Mouse (Mus musculus) liver, postnatal 0 days (tissue): ENCODE data around the gene Lama2. TPM values are rescaled to one million over a fixed set of nuclear protein-coding genes. Genes with fewer than 3 reads are reported as not detected.

Experiments
- ATAC-seq: fragments of 200-750 bp; cut with Nextera tagmentation; 2 replicates; pipeline ENCODE4 v1.8.0; 2017; ENCODE audit warnings: mild to moderate bottlenecking, moderate library complexity
- DNase-seq: peaks from one replicate; pipeline ENCODE4 v3.0.0-alpha.2; 2016
- H3K27ac ChIP-seq: fragments of 300-500 bp; sonication (generic); 2 replicates; pipeline ENCODE4 v1.5.1; 2014; ENCODE audit warnings: antibody characterized with exemption, moderate library complexity, mild to moderate bottlenecking, low read depth
- H3K27me3 ChIP-seq: fragments of 300-500 bp; sonication (generic); 2 replicates; pipeline ENCODE4 v1.6.1; 2014; ENCODE audit warnings: low read length, control low read depth, mixed read lengths; ENCODE audit not compliant: insufficient read depth
- H3K36me3 ChIP-seq: fragments of 300-500 bp; sonication (generic); replicated peaks from 2 replicates; pipeline ENCODE4 v1.6.1; 2014; ENCODE audit warnings: mild to moderate bottlenecking, control low read depth, low read length, moderate library complexity, mixed read lengths; ENCODE audit not compliant: insufficient read depth
- H3K4me1 ChIP-seq: fragments of 300-500 bp; sonication (generic); 2 replicates; pipeline ENCODE4 v1.6.1; 2014; ENCODE audit warnings: antibody characterized with exemption, mild to moderate bottlenecking, control low read depth; ENCODE audit not compliant: insufficient read depth
- H3K4me2 ChIP-seq: fragments of 300-500 bp; sonication (generic); 2 replicates; pipeline ENCODE4 v1.6.1; 2014; ENCODE audit warnings: low read depth, mild to moderate bottlenecking, low read length, moderate library complexity, mixed read lengths
- H3K4me3 ChIP-seq: fragments of 300-500 bp; sonication (generic); 2 replicates; pipeline ENCODE4 v1.5.1; 2014; ENCODE audit warnings: low read depth, low read length
- H3K9ac ChIP-seq: fragments of 300-500 bp; sonication (generic); replicated peaks from 2 replicates; pipeline ENCODE4 v1.6.1; 2014; ENCODE audit warnings: mild to moderate bottlenecking, moderate library complexity
- H3K9me3 ChIP-seq: fragments of 300-500 bp; sonication (generic); 2 replicates; pipeline ENCODE4 v1.6.1; 2016; ENCODE audit warnings: mild to moderate bottlenecking, control low read depth, low read length, mixed read lengths
- CTCF ChIP-seq: sonication (generic); IDR thresholded peaks from 2 replicates; pipeline ENCODE4 v1.5.1; 2016; ENCODE audit warnings: antibody characterized with exemption, low read depth
- EP300 ChIP-seq: IDR thresholded peaks from 2 replicates; pipeline ENCODE4 v1.6.1; 2016; ENCODE audit warnings: antibody characterized with exemption, low read depth, mild to moderate bottlenecking
- WGBS: fragments of 180-500 bp; shearing (Covaris S2); extraction: QIAGEN DNeasy Blood & Tissue Kit; methylation state at CpG from one replicate; pipeline ENCODE4 v1.1.7; 2014; ENCODE audit not compliant: insufficient replicate concordance; 5-methylcytosine and 5-hydroxymethylcytosine counted together
- polyA plus RNA-seq: library from polyadenylated mRNA; unstranded; fragments of >200 nt; fragmentation: Nextera tagmentation; extraction: Ambion mirVana; gene quantifications from 2 replicates; pipeline ENCODE4 v1.2.1, GENCODE M21; 2015

Lama2 gene
- polyA plus RNA-seq, 1 experiment from 2014 or later: 0.86 TPM

GRCm38 (mm10) chr10:27344278-27344677 lies 275.3 kb downstream of the Lama2 start:
- Histone ChIP-seq H3K4me1 (no peaks in the 10 kb centered on the region), H3K4me3 (no peak overlapping the region), H3K27ac (no peak overlapping the region), H3K27me3 (no peaks in the 10 kb centered on the region), H3K9ac (no peak overlapping the region), H3K4me2 (no peak overlapping the region), H3K36me3 (no peaks in the 10 kb centered on the region), H3K9me3 (no peaks in the 10 kb centered on the region)
- WGBS: 61% methylated on average over 7 of the region's 7 CpGs
- ATAC-seq: no peak
- TF ChIP-seq EP300: no peak
- no peak for TF ChIP-seq CTCF
- DNase-seq: no peak

GRCm38 (mm10) chr10:27322410-27322990 lies 297.1 kb downstream of the Lama2 start:
- DNase-seq: no peak
- Histone ChIP-seq H3K9ac (no peak overlapping the region), H3K4me3 (no peak overlapping the region), H3K4me1 (no peaks in the 10 kb centered on the region), H3K27me3 (no peaks in the 10 kb centered on the region), H3K4me2 (no peak overlapping the region), H3K9me3 (no peaks in the 10 kb centered on the region), H3K27ac (no peak overlapping the region), H3K36me3 (no peaks in the 10 kb centered on the region)
- TF ChIP-seq CTCF (no peak), EP300 (no peak)
- no peak for ATAC-seq
- WGBS: 82% methylated on average over 4 of the region's 4 CpGs

GRCm38 (mm10) chr10:27307444-27307843 lies 312.1 kb downstream of the Lama2 start:
- Histone ChIP-seq H3K27me3 (no peaks in the 10 kb centered on the region), H3K9me3 (no peaks in the 10 kb centered on the region), H3K9ac (no peak overlapping the region), H3K4me1 (no peaks in the 10 kb centered on the region), H3K4me3 (no peak overlapping the region), H3K36me3 (no peaks in the 10 kb centered on the region), H3K27ac (no peak overlapping the region), H3K4me2 (no peak overlapping the region)
- ATAC-seq (no peak), DNase-seq (no peak)
- 68% methylated on average over 8 of the region's 8 CpGs for WGBS
- no peak for TF ChIP-seq CTCF
- TF ChIP-seq EP300: no peak

- WGBS: 62% methylated on average over 3 of the region's 3 CpGs
- TF ChIP-seq CTCF (no peak), EP300 (no peak)
- Histone ChIP-seq H3K27ac (no peak overlapping the region), H3K9ac (no peak overlapping the region), H3K36me3 (no peaks in the 10 kb centered on the region), H3K4me2 (no peak overlapping the region), H3K9me3 (no peaks in the 10 kb centered on the region), H3K4me3 (no peak overlapping the region), H3K27me3 (no peaks in the 10 kb centered on the region), H3K4me1 (no peaks in the 10 kb centered on the region)
- DNase-seq: no peak
- no peak for ATAC-seq
These were observed 314.3 kb downstream of the Lama2 start for GRCm38 (mm10) chr10:27305301-27305700.

GRCm38 (mm10) chr10:27285098-27285860 lies 334.3 kb downstream of the Lama2 start:
- no peaks in the 10 kb centered on the region for H3K9me3 ChIP-seq
- H3K27ac ChIP-seq: no peak overlapping the region
- no peaks in the 10 kb centered on the region for H3K27me3 ChIP-seq
- TF ChIP-seq CTCF (no peak), EP300 (no peak)
- H3K4me3 ChIP-seq: no peak overlapping the region
- H3K9ac ChIP-seq: no peak overlapping the region
- no peak overlapping the region for H3K4me2 ChIP-seq
- ATAC-seq: no peak
- H3K4me1 ChIP-seq: no peaks in the 10 kb centered on the region
- 57% methylated on average over 10 of the region's 10 CpGs for WGBS
- H3K36me3 ChIP-seq: no peaks in the 10 kb centered on the region
- DNase-seq: no peak

GRCm38 (mm10) chr10:27267432-27267831 lies 352.1 kb downstream of the Lama2 start:
- H3K4me1 ChIP-seq: no peaks in the 10 kb centered on the region
- no peaks in the 10 kb centered on the region for H3K9me3 ChIP-seq
- no peak overlapping the region for H3K27ac ChIP-seq
- H3K27me3 ChIP-seq: no peaks in the 10 kb centered on the region
- DNase-seq: no peak
- no peaks in the 10 kb centered on the region for H3K36me3 ChIP-seq
- H3K4me3 ChIP-seq: no peak overlapping the region
- no peak overlapping the region for H3K9ac ChIP-seq
- no peak overlapping the region for H3K4me2 ChIP-seq
- TF ChIP-seq EP300 (no peak), CTCF (no peak)
- WGBS: 75% methylated on average over 2 of the region's 2 CpGs
- no peak for ATAC-seq
